Mouse (Mus musculus) lung, postnatal 14 days (tissue): ENCODE data around the gene Mup1.
"Not testable (repeated sequence)": the region's sequence is repeated elsewhere in the genome, so short reads cannot be mapped to it uniquely, and the experiment has no call there.

Source experiments
- DNase-seq: peaks from one replicate; pipeline ENCODE4 v3.0.0; 2021

Gene Mup1

GRCm38 (mm10) chr4:60501860-60502259 lies at the start of gene Mup1:
TSS of gene Mup1 (minus strand) at chr4:60501960.
- not testable (repeated sequence) for DNase-seq
